Mouse (Mus musculus) olfactory bulb, adult 2 months (tissue): ENCODE measurements around the gene Scn11a.

Source experiments
- CTCF ChIP-seq: fragments of 200-500 bp; IDR thresholded peaks from 2 replicates; pipeline ENCODE4 v1.5.1; 2012; ENCODE audit warnings: low read depth, mild to moderate bottlenecking, low read length, moderate library complexity; ENCODE audit not compliant: insufficient read depth
- POLR2A ChIP-seq: fragments of 200-500 bp; IDR thresholded peaks from 2 replicates; pipeline ENCODE4 v1.6.1; 2012; ENCODE audit warnings: mild to moderate bottlenecking, low read depth, low read length, moderate library complexity; ENCODE audit not compliant: insufficient read depth

DNA sequence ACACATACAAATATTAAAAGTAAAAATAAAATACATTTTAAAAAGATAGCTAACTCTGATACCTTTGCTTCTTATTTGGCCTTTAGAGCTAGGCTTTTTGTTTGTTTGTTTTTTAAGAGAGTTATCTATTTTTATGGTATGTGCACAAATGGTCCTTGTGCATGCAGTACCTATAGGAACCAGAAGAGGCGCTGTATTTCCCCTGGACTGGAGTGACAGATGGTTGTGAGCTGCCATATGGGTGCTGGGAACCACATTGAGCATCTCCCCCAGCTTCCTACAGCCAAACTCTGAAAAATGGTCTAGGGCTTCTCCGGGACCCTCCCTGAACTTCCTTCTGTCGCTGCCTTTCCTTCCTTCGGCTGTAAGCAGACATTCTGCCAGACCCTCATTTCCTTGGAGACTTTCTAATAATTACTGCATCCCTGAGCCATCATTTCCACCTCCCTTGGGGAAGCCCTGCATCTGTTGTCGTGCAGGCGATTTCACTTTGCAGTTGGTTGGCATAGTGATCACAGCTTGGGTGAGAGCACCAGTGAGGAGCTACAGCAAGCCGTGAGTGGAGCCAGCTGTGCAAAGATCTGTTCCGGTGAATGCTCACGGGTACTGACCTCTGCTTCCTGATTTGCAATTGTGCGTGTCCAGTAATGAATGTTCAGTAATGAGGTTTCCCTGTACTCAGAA is 27.2 kb upstream of the Scn11a start:
- TF ChIP-seq CTCF (no peak), POLR2A (no peak)
